Mouse (Mus musculus) ES-E14 (cell line): ENCODE data around the gene Sel1l3. TPM values are rescaled to one million over a fixed set of nuclear protein-coding genes. Genes with fewer than 3 reads are reported as not detected.

Source experiments
- DNase-seq: peaks from one replicate; pipeline ENCODE4 v3.0.0-alpha.2; 2013; ENCODE audit warnings: low read depth, low spot score
- H3K27ac ChIP-seq: 2 replicates; pipeline ENCODE4 v1.5.1; 2012; ENCODE audit warnings: low read depth, mild to moderate bottlenecking, low read length, moderate library complexity, mixed read lengths; ENCODE audit not compliant: poor library complexity, insufficient read depth, severe bottlenecking
- H3K36me3 ChIP-seq: 2 replicates; pipeline ENCODE4 v1.6.1; 2012; ENCODE audit warnings: mild to moderate bottlenecking, low read length, moderate library complexity, mixed read lengths; ENCODE audit not compliant: control insufficient read depth, poor library complexity, insufficient read depth, severe bottlenecking
- H3K4me1 ChIP-seq, 2 experiments: fragments of 150-350 bp in 1 of 2; sonication (generic) in 1 of 2; 2 replicates each; pipeline ENCODE4 v1.6.1; 2012; ENCODE audit warnings: low read length in 2 of 2, mild to moderate bottlenecking in 1 of 2, mixed read lengths in 1 of 2; ENCODE audit not compliant: control insufficient read depth in 2 of 2, insufficient read depth in 2 of 2, poor library complexity in 1 of 2
- H3K4me3 ChIP-seq, 2 experiments: fragments of 150-350 bp in 1 of 2; sonication (generic) in 1 of 2; 2 replicates each; pipeline ENCODE4 v1.5.1; 2012; ENCODE audit warnings: low read length in 2 of 2, low read depth in 1 of 2, mild to moderate bottlenecking in 1 of 2, mixed read lengths in 1 of 2; ENCODE audit not compliant: insufficient read depth in 1 of 2, poor library complexity in 1 of 2, severe bottlenecking in 1 of 2
- H3K9ac ChIP-seq: 2 replicates; pipeline ENCODE4 v1.6.1; 2012; ENCODE audit warnings: low read depth, mild to moderate bottlenecking, low read length, mixed read lengths; ENCODE audit not compliant: poor library complexity, insufficient read depth, severe bottlenecking
- H3K9me3 ChIP-seq: fragments of 150-350 bp; sonication (generic); 2 replicates; pipeline ENCODE4 v1.6.1; 2012; ENCODE audit warnings: low read depth, mild to moderate bottlenecking, low read length; ENCODE audit not compliant: control insufficient read depth, insufficient read depth
- CHD2 ChIP-seq: IDR thresholded peaks from 2 replicates; pipeline ENCODE4 v1.6.1; 2014; ENCODE audit warnings: mild to moderate bottlenecking, low read depth, low read length, inconsistent platforms
- HCFC1 ChIP-seq: IDR thresholded peaks from 2 replicates; pipeline ENCODE4 v1.6.1; 2012; ENCODE audit warnings: low read length, inconsistent platforms, borderline replicate concordance; ENCODE audit not compliant: insufficient read depth
- MAFK ChIP-seq: IDR thresholded peaks from 2 replicates; pipeline ENCODE4 v1.6.1; 2014; ENCODE audit warnings: mild to moderate bottlenecking, low read depth, low read length, inconsistent platforms; ENCODE audit not compliant: insufficient read depth
- ZC3H11A ChIP-seq: IDR thresholded peaks from 2 replicates; pipeline ENCODE4 v1.6.1; 2012; ENCODE audit warnings: low read depth, mild to moderate bottlenecking, inconsistent platforms, low read length, borderline replicate concordance
- ZNF384 ChIP-seq: IDR thresholded peaks from 2 replicates; pipeline ENCODE4 v1.6.1; 2012; ENCODE audit warnings: low read depth, low read length, inconsistent platforms
- in situ Hi-C, 2 experiments: fragments of 600-800 bp; cut with MboI; formaldehyde crosslinking; loops; one replicate each; pipeline ENCODE4 v1.15.1; 2025; ENCODE audit warnings: low sequenced_read_pairs in 2 of 2, inconsistent platforms in 1 of 2; ENCODE audit not compliant: unreplicated experiment in 2 of 2
- total RNA-seq: library from RNA; depleted of rRNA; stranded (reverse); fragments of 300-350 nt; gene quantifications from 2 replicates; pipeline ENCODE4 v1.2.3, GENCODE M21; 2012

Sel1l3 gene
- total RNA-seq, 1 experiment, result 1.3 TPM

GRCm38 (mm10) chr5:53154501-53154900, 59.2 kb downstream of the Sel1l3 start:
- in situ Hi-C loops, result no loop called here
- DNase-seq, result no peak
- Histone ChIP-seq H3K9ac (no peak overlapping the region), H3K4me1 (no peaks in the 10 kb centered on the region), H3K9me3 (no peaks in the 10 kb centered on the region), H3K36me3 (no peaks in the 10 kb centered on the region), H3K27ac (no peak overlapping the region), H3K4me3 (no peak overlapping the region)
- TF ChIP-seq CHD2 (no peak), ZC3H11A (no peak), MAFK (no peak), HCFC1 (no peak), ZNF384 (no peak)

GRCm38 (mm10) chr5:53154078-53154477, 59.6 kb downstream of the Sel1l3 start:
- Histone ChIP-seq H3K27ac (no peak overlapping the region), H3K4me3 (no peak overlapping the region), H3K9ac (no peak overlapping the region), H3K4me1 (no peaks in the 10 kb centered on the region), H3K9me3 (no peaks in the 10 kb centered on the region), H3K36me3 (no peaks in the 10 kb centered on the region)
- TF ChIP-seq HCFC1 (no peak), ZC3H11A (no peak), CHD2 (no peak), MAFK (no peak), ZNF384 (no peak)
- no peak for DNase-seq
- in situ Hi-C loops, result no loop called here

- in situ Hi-C loops, result no loop called here
- Histone ChIP-seq H3K9ac (no peak overlapping the region), H3K4me1 (no peaks in the 10 kb centered on the region), H3K9me3 (no peaks in the 10 kb centered on the region), H3K36me3 (no peaks in the 10 kb centered on the region), H3K4me3 (no peak overlapping the region), H3K27ac (no peak overlapping the region)
- TF ChIP-seq HCFC1 (no peak), ZNF384 (0 out of 2 replicates have a peak, but pooled peaks have one; percentile 22)
- DNase-seq, result no peak
Observed at GRCm38 (mm10) chr5:53153144-53153543, 60.6 kb downstream of the Sel1l3 start.

- no peak overlapping the region for H3K27ac ChIP-seq
- no peak overlapping the region for H3K4me3 ChIP-seq
- no peaks in the 10 kb centered on the region for H3K9me3 ChIP-seq
- no peak for TF ChIP-seq MAFK
- no peak for TF ChIP-seq CHD2
- no peak for TF ChIP-seq ZNF384
- TF ChIP-seq HCFC1, result no peak
- no peak for TF ChIP-seq ZC3H11A
- H3K4me1 ChIP-seq, result no peaks in the 10 kb centered on the region
- no peak overlapping the region for H3K9ac ChIP-seq
- no peak for DNase-seq
- H3K36me3 ChIP-seq, result no peaks in the 10 kb centered on the region
- in situ Hi-C loops, result no loop called here
Observed at GRCm38 (mm10) chr5:53151379-53151960, 62.3 kb downstream of the Sel1l3 start.
